Mouse (Mus musculus) midbrain, embryonic 11.5 days (tissue): ENCODE results near the gene Psme3. TPM values are rescaled to one million over a fixed set of nuclear protein-coding genes. Genes with fewer than 3 reads are reported as not detected.

Experiments
- ATAC-seq: fragments of 200-750 bp; cut with Nextera tagmentation; 2 replicates; pipeline ENCODE4 v1.8.0; 2017; ENCODE audit warnings: moderate TSS enrichment, moderate library complexity; ENCODE audit not compliant: low FRiP score
- DNase-seq: peaks from one replicate; pipeline ENCODE4 v3.0.0; 2015; ENCODE audit warnings: low spot score; ENCODE audit errors: missing footprints
- H3K27ac ChIP-seq: fragments of 300-500 bp; sonication (generic); 2 replicates; pipeline ENCODE4 v1.5.1; 2014; ENCODE audit warnings: low read depth, low read length
- H3K27me3 ChIP-seq: fragments of 300-500 bp; sonication (generic); 2 replicates; pipeline ENCODE4 v1.6.1; 2014; ENCODE audit warnings: mild to moderate bottlenecking, low read length, moderate library complexity, mixed read lengths; ENCODE audit not compliant: control insufficient read depth, insufficient read depth
- H3K36me3 ChIP-seq: fragments of 300-500 bp; sonication (generic); 2 replicates; pipeline ENCODE4 v1.6.1; 2014; ENCODE audit warnings: mild to moderate bottlenecking, low read length, moderate library complexity, mixed read lengths; ENCODE audit not compliant: control insufficient read depth, insufficient read depth
- H3K4me1 ChIP-seq: fragments of 300-500 bp; sonication (generic); 2 replicates; pipeline ENCODE4 v1.6.1; 2014; ENCODE audit warnings: low read length; ENCODE audit not compliant: control insufficient read depth, insufficient read depth
- H3K4me2 ChIP-seq: fragments of 300-500 bp; sonication (generic); 2 replicates; pipeline ENCODE4 v1.6.1; 2014; ENCODE audit warnings: mild to moderate bottlenecking, moderate library complexity
- H3K4me3 ChIP-seq: fragments of 300-500 bp; sonication (generic); 2 replicates; pipeline ENCODE4 v1.5.1; 2014; ENCODE audit warnings: low read depth, low read length
- H3K9ac ChIP-seq: fragments of 300-500 bp; sonication (generic); 2 replicates; pipeline ENCODE4 v1.6.1; 2014; ENCODE audit warnings: low read length
- H3K9me3 ChIP-seq: fragments of 300-500 bp; sonication (generic); 2 replicates; pipeline ENCODE4 v1.6.1; 2016; ENCODE audit warnings: low read length; ENCODE audit not compliant: control insufficient read depth
- WGBS: fragments of 180-500 bp; shearing (Covaris S2); extraction: QIAGEN DNeasy Blood & Tissue Kit; methylation state at CpG from one replicate; pipeline ENCODE4 v1.1.7; 2014; 5-methylcytosine and 5-hydroxymethylcytosine counted together
- microRNA-seq: library from miRNA; unstranded; fragments of <30 nt; microRNA quantifications from one replicate; pipeline ENCODE4, GENCODE M21; 2017
- polyA plus RNA-seq: library from polyadenylated mRNA; unstranded; fragments of >200 nt; fragmentation: Nextera tagmentation; extraction: Ambion mirVana; gene quantifications from 2 replicates; pipeline ENCODE4 v1.2.1, GENCODE M21; 2014

The Psme3 gene
- polyA plus RNA-seq, 1 experiment from 2014 or later: 146 TPM

DNA sequence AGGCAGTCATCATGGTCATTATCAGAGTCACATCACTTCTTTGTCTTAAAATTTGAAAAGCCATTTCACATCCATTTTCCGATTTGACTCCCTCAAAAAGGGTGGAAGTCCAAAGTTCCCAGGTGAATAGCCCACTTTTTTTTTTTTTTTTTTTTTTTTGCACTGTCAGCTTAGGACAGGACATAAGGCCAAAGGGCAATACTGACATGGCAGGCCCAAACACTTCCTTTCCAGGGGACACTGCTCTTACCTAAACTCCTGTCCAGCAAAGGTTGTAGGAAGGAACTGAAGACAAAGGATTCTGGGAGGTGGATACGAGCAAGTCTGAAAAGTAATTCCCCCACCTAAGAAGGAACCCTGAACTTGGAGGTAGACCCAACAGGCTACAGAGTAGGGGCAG is 39.9 kb downstream of the Psme3 start:
- Histone ChIP-seq H3K27ac (no peak overlapping the region), H3K9me3 (no peaks in the 10 kb centered on the region), H3K9ac (no peak overlapping the region), H3K4me3 (no peak overlapping the region), H3K27me3 (no peaks in the 10 kb centered on the region), H3K36me3 (no peaks in the 10 kb centered on the region), H3K4me2 (no peak overlapping the region), H3K4me1 (no peaks in the 10 kb centered on the region)
- DNase-seq: no peak
- no peak for ATAC-seq
- 92% methylated on average over 2 of the region's 2 CpGs for WGBS

DNA sequence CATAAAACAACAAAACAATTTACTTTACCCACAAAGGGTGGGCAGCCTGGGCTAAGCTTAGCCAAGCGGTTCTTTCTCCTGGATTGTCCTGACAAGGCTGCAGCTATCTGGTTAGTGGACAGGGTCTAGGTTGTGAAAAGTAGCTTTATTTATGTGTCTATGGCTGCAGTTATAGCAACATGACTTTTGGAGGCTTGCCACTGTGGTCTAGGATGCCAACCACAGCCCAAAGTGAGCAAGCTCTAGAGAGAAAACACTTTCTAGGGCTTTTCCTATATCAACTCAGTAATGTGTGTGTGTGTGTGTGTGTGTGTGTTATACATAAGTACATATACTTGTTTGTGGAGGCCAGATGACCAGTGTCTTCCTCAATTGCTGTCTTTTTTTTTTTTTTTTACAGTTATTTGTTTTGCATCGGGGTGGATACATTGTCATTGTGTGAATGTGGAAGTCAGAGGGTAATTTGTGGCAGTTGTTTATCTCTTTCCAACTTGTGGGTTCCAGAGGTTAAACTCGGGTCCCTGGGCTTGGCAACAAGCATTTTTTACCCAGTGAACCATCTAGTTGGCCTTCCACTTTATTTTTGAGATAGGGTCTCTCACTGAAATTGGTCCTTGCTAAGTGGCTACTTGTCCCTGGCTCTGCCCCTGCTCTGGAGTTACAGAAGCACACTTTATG is 41.6 kb downstream of the Psme3 start:
- 75% methylated on average over 3 of the region's 3 CpGs for WGBS
- ATAC-seq (no peak), DNase-seq (no peak)
- H3K4me3 ChIP-seq: no peak overlapping the region
- no peaks in the 10 kb centered on the region for H3K36me3 ChIP-seq
- no peak overlapping the region for H3K9ac ChIP-seq
- H3K27me3 ChIP-seq: no peaks in the 10 kb centered on the region
- no peak overlapping the region for H3K27ac ChIP-seq
- H3K4me1 ChIP-seq: no peaks in the 10 kb centered on the region
- H3K4me2 ChIP-seq: no peak overlapping the region
- H3K9me3 ChIP-seq: no peaks in the 10 kb centered on the region

DNA sequence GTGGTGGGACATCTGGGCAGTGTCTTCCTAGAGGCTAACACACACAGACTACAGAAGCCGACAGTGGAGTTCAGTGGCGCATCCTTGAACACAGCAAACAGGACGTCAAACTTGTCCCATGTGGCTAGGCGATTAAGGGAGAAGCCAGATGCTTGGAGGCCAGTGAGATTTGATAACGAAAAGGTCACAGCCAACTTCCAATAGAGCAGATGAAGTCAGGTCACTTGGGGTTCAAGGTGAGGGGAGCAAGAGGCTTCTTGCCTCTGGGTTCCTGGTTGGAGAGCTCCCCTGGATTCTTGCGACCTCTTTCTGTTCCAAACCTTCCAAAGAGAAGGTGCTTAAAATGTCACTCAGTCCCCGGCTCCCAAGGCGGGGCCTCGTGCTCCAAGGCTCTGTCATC is 43.8 kb downstream of the Psme3 start:
- DNase-seq (no peak), ATAC-seq (no peak)
- no peak overlapping the region for H3K27ac ChIP-seq
- H3K4me2 ChIP-seq: no peak overlapping the region
- no peak overlapping the region for H3K4me3 ChIP-seq
- no peaks in the 10 kb centered on the region for H3K9me3 ChIP-seq
- WGBS: 79% methylated on average over 9 of the region's 9 CpGs
- H3K27me3 ChIP-seq: no peaks in the 10 kb centered on the region
- H3K9ac ChIP-seq: no peak overlapping the region
- no peaks in the 10 kb centered on the region for H3K4me1 ChIP-seq
- H3K36me3 ChIP-seq: no peaks in the 10 kb centered on the region

GRCm38 (mm10) chr11:101360651-101361113 is 44.7 kb downstream of the Psme3 start:
- no peak overlapping the region for H3K4me2 ChIP-seq
- H3K9ac ChIP-seq: no peak overlapping the region
- H3K36me3 ChIP-seq: no peaks in the 10 kb centered on the region
- DNase-seq (no peak), ATAC-seq (no peak)
- WGBS: 69% methylated on average over 3 of the region's 3 CpGs
- H3K27me3 ChIP-seq: no peaks in the 10 kb centered on the region
- H3K4me3 ChIP-seq: no peak overlapping the region
- no peaks in the 10 kb centered on the region for H3K9me3 ChIP-seq
- no peaks in the 10 kb centered on the region for H3K4me1 ChIP-seq
- no peak overlapping the region for H3K27ac ChIP-seq

- Histone ChIP-seq H3K4me1 (no peaks in the 10 kb centered on the region), H3K9ac (no peak overlapping the region), H3K4me3 (no peak overlapping the region), H3K9me3 (no peaks in the 10 kb centered on the region), H3K4me2 (no peak overlapping the region), H3K27me3 (no peaks in the 10 kb centered on the region), H3K27ac (no peak overlapping the region), H3K36me3 (no peaks in the 10 kb centered on the region)
- no peak for DNase-seq
- no peak for ATAC-seq
- 84% methylated on average over 5 of the region's 5 CpGs for WGBS
Measured at GRCm38 (mm10) chr11:101364531-101364931, 48.5 kb downstream of the Psme3 start.

- WGBS: 90% methylated on average over 8 of the region's 8 CpGs
- DNase-seq (no peak), ATAC-seq (no peak)
- Histone ChIP-seq H3K4me3 (no peak within 1 kb of the TSS), H3K27ac (no peak within 1 kb of the TSS), H3K4me2 (no peak within 1 kb of the TSS), H3K9me3 (no peaks in the 10 kb centered on the region), H3K9ac (no peak within 1 kb of the TSS), H3K4me1 (no peaks in the 10 kb centered on the region), H3K36me3 (no peaks in the 10 kb centered on the region), H3K27me3 (no peaks in the 10 kb centered on the region)
Measured at GRCm38 (mm10) chr11:101367326-101367935, 51.4 kb downstream of the Psme3 start, which contains the start of gene G6pc. Gene G6pc, plus strand, starts transcription at chr11:101367561.

- H3K4me3 ChIP-seq: no peak overlapping the region
- no peaks in the 10 kb centered on the region for H3K27me3 ChIP-seq
- H3K9me3 ChIP-seq: no peaks in the 10 kb centered on the region
- WGBS: 83% methylated on average over 5 of the region's 5 CpGs
- DNase-seq (no peak), ATAC-seq (no peak)
- no peak overlapping the region for H3K27ac ChIP-seq
- H3K4me2 ChIP-seq: no peak overlapping the region
- no peak overlapping the region for H3K9ac ChIP-seq
- H3K4me1 ChIP-seq: no peaks in the 10 kb centered on the region
- no peaks in the 10 kb centered on the region for H3K36me3 ChIP-seq
Measured at GRCm38 (mm10) chr11:101370141-101370540, 54.1 kb downstream of the Psme3 start.

Small RNA genes within 50 kb of the gene (microRNA-seq; reads per million reads assigned to microRNA genes)
- gene Gm25593: not detected

Other genes starting within 250 kb of the Psme3 start
- gene Naglu, start 246.2 kb upstream of the Psme3 start, polyA plus RNA-seq: 6.0 and 6.9 TPM in 2 replicates
- 0.10 TPM in 1 of 2 replicates, not detected in the other for gene Hsd17b1, start 237.8 kb upstream of the Psme3 start, polyA plus RNA-seq
- 53.2 and 53.3 TPM in 2 replicates for gene Coasy, start 233.6 kb upstream of the Psme3 start, polyA plus RNA-seq
- 38.0 and 47.0 TPM in 2 replicates for gene Mlx, start 228.9 kb upstream of the Psme3 start, polyA plus RNA-seq
- 57.0 and 64.8 TPM in 2 replicates for gene Psmc3ip, start 220.8 kb upstream of the Psme3 start, polyA plus RNA-seq
- 11.0 and 11.4 TPM in 2 replicates for gene Retreg3, start 196.3 kb upstream of the Psme3 start, polyA plus RNA-seq
- 96.3 and 108 TPM in 2 replicates for gene Tubg1, start 196.3 kb upstream of the Psme3 start, polyA plus RNA-seq
- 3.4 and 5.1 TPM in 2 replicates for gene Tubg2, start 160.3 kb upstream of the Psme3 start, polyA plus RNA-seq
- 0.30 and 0.32 TPM in 2 replicates for gene Cntnap1, start 145.7 kb upstream of the Psme3 start, polyA plus RNA-seq
- 5.8 and 7.2 TPM in 2 replicates for gene Plekhh3, start 144.9 kb upstream of the Psme3 start, polyA plus RNA-seq
- not detected in 2 replicates for gene Ccr10, start 140.8 kb upstream of the Psme3 start, polyA plus RNA-seq
- 10.4 and 10.6 TPM in 2 replicates for gene Ezh1, start 89.8 kb upstream of the Psme3 start, polyA plus RNA-seq
- gene Ramp2, start 70.2 kb upstream of the Psme3 start, polyA plus RNA-seq: 65.6 and 73.4 TPM in 2 replicates
- gene Vps25, start 62.5 kb upstream of the Psme3 start, polyA plus RNA-seq: 122 and 130 TPM in 2 replicates
- 4.8 and 5.2 TPM in 2 replicates for gene Wnk4, start 55.6 kb upstream of the Psme3 start, polyA plus RNA-seq
- 1.4 and 1.7 TPM in 2 replicates for gene Cntd1, start 37.2 kb upstream of the Psme3 start, polyA plus RNA-seq
- gene Coa3, start 37.1 kb upstream of the Psme3 start, polyA plus RNA-seq: 213 and 220 TPM in 2 replicates
- gene Becn1, start 13.9 kb upstream of the Psme3 start, polyA plus RNA-seq: 163 and 179 TPM in 2 replicates
- 1.3 and 1.4 TPM in 2 replicates for gene Aoc2, start 8.8 kb downstream of the Psme3 start, polyA plus RNA-seq
- gene Aoc3, start 14.4 kb downstream of the Psme3 start, polyA plus RNA-seq: not detected in 2 replicates
- not detected in 2 replicates for gene G6pc, start 51.3 kb downstream of the Psme3 start, polyA plus RNA-seq
- 83.0 and 91.1 TPM in 2 replicates for gene Aarsd1, start 101.4 kb downstream of the Psme3 start, polyA plus RNA-seq
- 7.6 and 9.9 TPM in 2 replicates for gene Gm27029, start 108.6 kb downstream of the Psme3 start, polyA plus RNA-seq
- gene Rundc1, start 108.9 kb downstream of the Psme3 start, polyA plus RNA-seq: 12.6 and 15.0 TPM in 2 replicates
- gene Ptges3l, start 109.1 kb downstream of the Psme3 start, polyA plus RNA-seq: 1.7 and 2.4 TPM in 2 replicates
- gene Rpl27, start 126.1 kb downstream of the Psme3 start, polyA plus RNA-seq: 385 and 399 TPM in 2 replicates
- gene Ifi35, start 132.2 kb downstream of the Psme3 start, polyA plus RNA-seq: 2.7 and 4.1 TPM in 2 replicates
- gene Rnd2, start 148.8 kb downstream of the Psme3 start, polyA plus RNA-seq: 35.5 and 37.5 TPM in 2 replicates
- 43.5 and 47.6 TPM in 2 replicates for gene Vat1, start 150.0 kb downstream of the Psme3 start, polyA plus RNA-seq
- gene Brca1, start 235.7 kb downstream of the Psme3 start, polyA plus RNA-seq: 24.5 and 24.8 TPM in 2 replicates
- gene Nbr1, start 235.9 kb downstream of the Psme3 start, polyA plus RNA-seq: 91.0 and 93.8 TPM in 2 replicates